8 mouse cellular contexts compared by ENCODE assay signal in genomic region chr19:12795511-12796327, GRCm38 (mm10). TPM values are rescaled to one million over a fixed set of nuclear protein-coding genes. Genes with fewer than 3 reads are reported as not detected.
DNase-seq lines count a peak whose midpoint lies in the region; ATAC-seq and TF ChIP-seq lines count a peak whose summit lies in the region.

Gene Zfp91 (minus strand): TSS chr19:12796126.
Gene Lpxn (plus strand): TSS chr19:12796193.

- TF ChIP-seq CTCF in ES-Bruce4 (IDR thresholded peaks at IDR 0.05; ENCODE audit: low read depth, low read length), result no peak
- TF ChIP-seq CTCF in liver, postnatal 0 days (IDR thresholded peaks at IDR 0.05; ENCODE audit: low read depth), result peak; percentile 16; the same call in 1 of the 2 replicates

- H3K9ac ChIP-seq in ES-Bruce4 (ENCODE audit: low read depth, poor library complexity, severe bottlenecking), result peak within 1 kb of the TSS; percentile 98
- peak within 1 kb of the TSS; percentile 95 for H3K9ac ChIP-seq in forebrain, embryonic 13.5 days
- H3K9ac ChIP-seq in liver, postnatal 0 days (replicated peaks), result peak within 1 kb of the TSS; percentile 100
- H3K9ac ChIP-seq in neural tube, embryonic 14.5 days (replicated peaks; ENCODE audit: low read depth, low read length), result peak within 1 kb of the TSS; percentile 96

- H3K4me1 ChIP-seq in ES-Bruce4 (ENCODE audit: control insufficient read depth, insufficient read depth, low read length), result no peaks in the 10 kb centered on the region
- H3K4me1 ChIP-seq in forebrain, embryonic 13.5 days, result peaks cover 20% of the 10 kb centered on the region
- H3K4me1 ChIP-seq in liver, postnatal 0 days (ENCODE audit: insufficient read depth), result peaks cover 10% of the 10 kb centered on the region; the same call in 1 of the 2 replicates
- H3K4me1 ChIP-seq in neural tube, embryonic 14.5 days (ENCODE audit: control insufficient read depth, insufficient read depth, low read length), result peaks cover 10% of the 10 kb centered on the region; the same call in 1 of the 2 replicates

- peak within 1 kb of the TSS; percentile 77 for H3K4me2 ChIP-seq in forebrain, embryonic 13.5 days
- peak within 1 kb of the TSS; percentile 84 for H3K4me2 ChIP-seq in liver, postnatal 0 days (ENCODE audit: low read depth, low read length)
- peak within 1 kb of the TSS; percentile 73 for H3K4me2 ChIP-seq in neural tube, embryonic 14.5 days (ENCODE audit: low read depth, low read length)

- TF ChIP-seq POLR2A in ES-Bruce4 (IDR thresholded peaks at IDR 0.05; ENCODE audit: insufficient read depth, low read length), result no peak

- no peaks in the 10 kb centered on the region for H3K27me3 ChIP-seq in ES-Bruce4 (ENCODE audit: control insufficient read depth, insufficient read depth, low read length, poor library complexity, severe bottlenecking)
- H3K27me3 ChIP-seq in forebrain, embryonic 13.5 days, result no peaks in the 10 kb centered on the region
- H3K27me3 ChIP-seq in liver, postnatal 0 days (ENCODE audit: insufficient read depth, low read length), result no peaks in the 10 kb centered on the region
- H3K27me3 ChIP-seq in neural tube, embryonic 14.5 days (ENCODE audit: control insufficient read depth, insufficient read depth, low read length), result no peaks in the 10 kb centered on the region

- no peaks in the 10 kb centered on the region for H3K9me3 ChIP-seq in ES-Bruce4 (replicated peaks; ENCODE audit: control insufficient read depth, insufficient read depth, low read length, poor library complexity, severe bottlenecking)
- H3K9me3 ChIP-seq in forebrain, embryonic 13.5 days (replicated peaks), result no peaks in the 10 kb centered on the region
- H3K9me3 ChIP-seq in liver, postnatal 0 days (ENCODE audit: low read length), result no peaks in the 10 kb centered on the region
- no peaks in the 10 kb centered on the region for H3K9me3 ChIP-seq in neural tube, embryonic 14.5 days (ENCODE audit: control insufficient read depth, low read length)

- DNase-seq in heart, postnatal 10 days, result peak; percentile 96 to 98
- peak; percentile 95 for DNase-seq in large intestine, adult 2 months (ENCODE audit: low read depth, low spot score)
- DNase-seq in liver, postnatal 0 days, result peak; percentile 98
- DNase-seq in testis, postnatal 10 days (ENCODE audit: low spot score), result peak; percentile 98

- intact Hi-C loops in heart, postnatal 10 days (cut with DNase I), result loop anchor here (2.0 to 5.0 kb wide), 4 partner anchors 23 to 783 kb away; no protein-coding TSS in a partner anchor

- peak; percentile 93 for ATAC-seq in cerebellum, adult (ENCODE audit: insufficient number of reproducible peaks, low FRiP score, low TSS enrichment)
- peak; percentile 96 for ATAC-seq in forebrain, embryonic 13.5 days
- peak; percentile 85 for ATAC-seq in liver, postnatal 0 days
- ATAC-seq in neural tube, embryonic 14.5 days (ENCODE audit: low read depth), result peak; percentile 96

- no peaks in the 10 kb centered on the region; the same call in 1 of the 2 replicates for H3K36me3 ChIP-seq in ES-Bruce4 (ENCODE audit: control insufficient read depth, insufficient read depth, low read length, poor library complexity, severe bottlenecking)
- no peaks in the 10 kb centered on the region for H3K36me3 ChIP-seq in forebrain, embryonic 13.5 days (ENCODE audit: poor library complexity, severe bottlenecking)
- H3K36me3 ChIP-seq in liver, postnatal 0 days (replicated peaks; ENCODE audit: insufficient read depth, low read length), result no peaks in the 10 kb centered on the region
- H3K36me3 ChIP-seq in neural tube, embryonic 14.5 days (ENCODE audit: control insufficient read depth, insufficient read depth, low read length), result no peaks in the 10 kb centered on the region

- H3K27ac ChIP-seq in ES-Bruce4 (ENCODE audit: insufficient read depth, low read length), result peak within 1 kb of the TSS; percentile 94
- peak within 1 kb of the TSS; percentile 99 for H3K27ac ChIP-seq in forebrain, embryonic 13.5 days
- peak within 1 kb of the TSS; percentile 99 for H3K27ac ChIP-seq in liver, postnatal 0 days (ENCODE audit: low read depth)
- peak within 1 kb of the TSS; percentile 99 for H3K27ac ChIP-seq in neural tube, embryonic 14.5 days (ENCODE audit: low read depth, low read length)

- WGBS in forebrain, embryonic 13.5 days, result under 1% methylated on average over 59 of the region's 76 CpGs
- under 1% methylated on average over 76 of the region's 76 CpGs for WGBS in large intestine, adult 2 months
- under 1% methylated on average over 63 of the region's 76 CpGs for WGBS in liver, postnatal 0 days (ENCODE audit: insufficient replicate concordance)
- under 1% methylated on average over 59 of the region's 76 CpGs for WGBS in neural tube, embryonic 14.5 days

- no peak for TF ChIP-seq EP300 in ES-Bruce4 (IDR thresholded peaks at IDR 0.05; ENCODE audit: insufficient read depth, low read depth, low read length)
- peak; percentile 36 for TF ChIP-seq EP300 in liver, postnatal 0 days (IDR thresholded peaks at IDR 0.05; ENCODE audit: low read depth)

- peak within 1 kb of the TSS; percentile 98 for H3K4me3 ChIP-seq in ES-Bruce4 (ENCODE audit: low read depth, low read length)
- peak within 1 kb of the TSS; percentile 95 for H3K4me3 ChIP-seq in forebrain, embryonic 13.5 days
- peak within 1 kb of the TSS; percentile 98 for H3K4me3 ChIP-seq in liver, postnatal 0 days (ENCODE audit: low read depth, low read length)
- peak within 1 kb of the TSS; percentile 88 for H3K4me3 ChIP-seq in neural tube, embryonic 14.5 days (ENCODE audit: low read depth, low read length)

RNA-seq across cellular contexts. Expression of gene Zfp91, which starts in this region (rescaled TPM):
- polyA plus RNA-seq in ES-Bruce4 (2011; ENCODE audit: insufficient read depth, insufficient read length, low read depth, missing spikeins), result 40.9 and 48.9 TPM in 2 replicates
- 16.3 and 16.8 TPM in 2 replicates for polyA plus RNA-seq in forebrain, embryonic 13.5 days (2015; fragmentation: Nextera tagmentation; extraction: Ambion mirVana)
- 10 to 100 TPM; 76.3 to 76.4 TPM for total RNA-seq in heart, postnatal 10 days (2021)
- polyA plus RNA-seq in large intestine, adult 2 months (2012; rRNA removed), result 9.5 and 13.0 TPM in 2 replicates
- polyA plus RNA-seq in liver, postnatal 0 days (2015; fragmentation: Nextera tagmentation; extraction: Ambion mirVana), result 6.7 and 7.0 TPM in 2 replicates
- 9.1 and 11.7 TPM in 2 replicates for polyA plus RNA-seq in neural tube, embryonic 14.5 days (2014; fragmentation: Nextera tagmentation; extraction: Ambion mirVana)

RNA-seq across cellular contexts. Expression of gene Lpxn, which starts in this region (rescaled TPM):
- 0.65 and 0.72 TPM in 2 replicates for polyA plus RNA-seq in ES-Bruce4 (2011; ENCODE audit: insufficient read depth, insufficient read length, low read depth, missing spikeins)
- polyA plus RNA-seq in forebrain, embryonic 13.5 days (2015; fragmentation: Nextera tagmentation; extraction: Ambion mirVana), result 0.74 and 0.94 TPM in 2 replicates
- total RNA-seq in heart, postnatal 10 days (2021), result 1 to 10 TPM in 1 of 2 experiments, under 1 TPM in 1; 0.99 to 1.1 TPM
- 10.5 and 11.6 TPM in 2 replicates for polyA plus RNA-seq in large intestine, adult 2 months (2012; rRNA removed)
- polyA plus RNA-seq in liver, postnatal 0 days (2015; fragmentation: Nextera tagmentation; extraction: Ambion mirVana), result 3.1 and 4.1 TPM in 2 replicates
- 0.75 and 1.6 TPM in 2 replicates for polyA plus RNA-seq in neural tube, embryonic 14.5 days (2014; fragmentation: Nextera tagmentation; extraction: Ambion mirVana)

Comparison
In these comparisons a context has a peak if more than half of its experiments do, and no peak if none do; other contexts are left out.
1. Peak in every context shown above with its lines: DNase-seq, ATAC-seq, H3K4me3 ChIP-seq and H3K27ac ChIP-seq.